Mouse (Mus musculus): Measurements from ENCODE around the gene Tesc. TPM values are rescaled to one million over a fixed set of nuclear protein-coding genes. Genes with fewer than 3 reads are reported as not detected.

Gene Tesc
- polyA plus RNA-seq, 1 experiment from 2014 or later: 9.8 TPM

DNA sequence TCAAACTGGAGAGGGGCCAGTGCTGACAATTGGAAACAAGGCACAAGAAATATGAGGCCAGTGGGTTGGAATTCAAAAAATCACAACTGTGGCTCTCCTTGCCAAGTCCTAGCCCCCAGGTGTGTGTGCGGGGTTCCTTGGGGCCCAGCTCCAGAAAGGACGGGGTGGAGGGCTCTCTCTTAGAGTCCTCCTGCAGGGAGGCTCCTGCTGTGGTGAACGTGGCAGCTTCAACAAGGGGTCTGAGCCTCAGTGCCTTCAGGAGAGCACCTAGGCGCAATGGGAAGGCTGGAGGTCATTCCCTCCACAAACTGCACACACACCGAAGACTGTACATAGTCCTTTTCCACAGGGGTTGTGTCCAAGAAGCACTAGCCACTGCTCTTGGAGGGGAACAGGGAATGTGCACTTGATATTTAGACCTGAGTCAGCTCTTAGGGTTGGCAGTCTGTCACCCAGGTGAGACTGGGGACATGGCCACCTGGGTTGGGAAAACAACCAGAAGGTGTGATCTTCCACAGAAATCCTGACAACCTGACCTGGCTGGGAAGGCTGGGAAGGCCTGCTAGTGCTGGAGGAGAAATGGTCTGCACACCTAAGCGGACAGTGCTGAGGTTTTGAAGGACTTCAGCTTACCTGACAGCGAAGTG, 81.4 kb downstream of the Tesc start:
- H3K9ac ChIP-seq (ENCODE audit: low read length): no peak overlapping the region
- no peak for ATAC-seq (replicated peaks; ENCODE audit: extremely low read depth, insufficient read depth, low FRiP score)
- H3K4me3 ChIP-seq (ENCODE audit: low read length): no peak overlapping the region
- H3K4me2 ChIP-seq (ENCODE audit: low read depth, low read length): no peak overlapping the region
- peaks cover 16% of the 10 kb centered on the region for H3K4me1 ChIP-seq (ENCODE audit: control insufficient read depth, insufficient read depth, low read length)
- H3K27ac ChIP-seq (ENCODE audit: low read length): no peak overlapping the region
- H3K27me3 ChIP-seq (ENCODE audit: control insufficient read depth, insufficient read depth, low read length): no peaks in the 10 kb centered on the region
- WGBS: 78% methylated on average over 7 of the region's 7 CpGs
- no peaks in the 10 kb centered on the region for H3K9me3 ChIP-seq (replicated peaks; ENCODE audit: control insufficient read depth, low read length)
- H3K36me3 ChIP-seq (ENCODE audit: control insufficient read depth, insufficient read depth): peaks cover 20% of the 10 kb centered on the region

Other genes starting within 250 kb of the Tesc start
- gene Nos1, start 246.7 kb upstream of the Tesc start, polyA plus RNA-seq (2015; fragmentation: Nextera tagmentation; extraction: Ambion mirVana): 0.06 and 0.24 TPM in 2 replicates
- 51.5 and 53.1 TPM in 2 replicates for gene Fbxo21, start 51.0 kb upstream of the Tesc start, polyA plus RNA-seq (2015; fragmentation: Nextera tagmentation; extraction: Ambion mirVana)
- gene Fbxw8, start 127.7 kb downstream of the Tesc start, polyA plus RNA-seq (2015; fragmentation: Nextera tagmentation; extraction: Ambion mirVana): 18.6 and 21.6 TPM in 2 replicates
- 0.08 TPM in 1 of 2 replicates, not detected in the other for gene Hrk, start 136.9 kb downstream of the Tesc start, polyA plus RNA-seq (2015; fragmentation: Nextera tagmentation; extraction: Ambion mirVana)
- 0.96 and 1.2 TPM in 2 replicates for gene Rnft2, start 217.4 kb downstream of the Tesc start, polyA plus RNA-seq (2015; fragmentation: Nextera tagmentation; extraction: Ambion mirVana)
- 5.1 and 6.1 TPM in 2 replicates for gene 2410131K14Rik, start 217.5 kb downstream of the Tesc start, polyA plus RNA-seq (2015; fragmentation: Nextera tagmentation; extraction: Ambion mirVana)